Mouse (Mus musculus) mouse embryonic stem cell (cell line): Measurements from ENCODE around the gene Ramp2.

ENCODE experiments used
- in situ Hi-C, 2 experiments: fragments of 300-500 bp; cut with MboI; formaldehyde crosslinking; loops; 1 replicate in 1 of 2; 3 replicates in 1 of 2; pipeline ENCODE4 v1.14.3; 2019 to 2020; ENCODE audit warnings: low sequenced_read_pairs in 2 of 2, low pct_unique_long_range_greater_than_20kb in 1 of 2, mixed read lengths in 1 of 2; ENCODE audit not compliant: unreplicated experiment in 1 of 2

Gene Ramp2

DNA sequence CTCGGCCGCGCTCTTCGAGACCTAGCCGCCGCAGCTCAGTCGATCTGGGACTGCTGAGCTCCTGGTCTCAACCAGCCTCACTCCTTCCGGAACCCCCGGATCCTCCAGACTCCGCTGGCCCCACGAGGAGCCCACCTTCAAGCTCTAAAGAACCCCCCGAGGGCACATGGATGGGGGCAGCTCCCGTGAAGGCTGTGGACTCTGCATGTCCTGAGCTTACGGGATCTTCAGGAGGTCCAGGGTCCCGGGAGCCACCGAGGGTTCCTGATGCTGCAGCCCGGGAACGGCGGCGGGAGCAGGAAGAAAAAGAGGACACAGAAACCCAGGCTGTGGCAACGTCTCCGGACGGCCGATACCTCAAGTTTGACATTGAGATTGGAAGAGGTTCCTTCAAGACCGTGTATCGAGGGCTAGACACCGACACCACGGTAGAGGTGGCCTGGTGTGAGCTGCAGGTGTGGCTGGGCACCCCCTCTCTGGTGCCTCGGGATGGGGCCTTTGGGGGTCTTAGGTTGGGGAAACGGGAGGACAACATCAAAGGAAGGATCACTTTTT is 15.1 kb downstream of the Ramp2 start:
- in situ Hi-C loops: no loop called here

DNA sequence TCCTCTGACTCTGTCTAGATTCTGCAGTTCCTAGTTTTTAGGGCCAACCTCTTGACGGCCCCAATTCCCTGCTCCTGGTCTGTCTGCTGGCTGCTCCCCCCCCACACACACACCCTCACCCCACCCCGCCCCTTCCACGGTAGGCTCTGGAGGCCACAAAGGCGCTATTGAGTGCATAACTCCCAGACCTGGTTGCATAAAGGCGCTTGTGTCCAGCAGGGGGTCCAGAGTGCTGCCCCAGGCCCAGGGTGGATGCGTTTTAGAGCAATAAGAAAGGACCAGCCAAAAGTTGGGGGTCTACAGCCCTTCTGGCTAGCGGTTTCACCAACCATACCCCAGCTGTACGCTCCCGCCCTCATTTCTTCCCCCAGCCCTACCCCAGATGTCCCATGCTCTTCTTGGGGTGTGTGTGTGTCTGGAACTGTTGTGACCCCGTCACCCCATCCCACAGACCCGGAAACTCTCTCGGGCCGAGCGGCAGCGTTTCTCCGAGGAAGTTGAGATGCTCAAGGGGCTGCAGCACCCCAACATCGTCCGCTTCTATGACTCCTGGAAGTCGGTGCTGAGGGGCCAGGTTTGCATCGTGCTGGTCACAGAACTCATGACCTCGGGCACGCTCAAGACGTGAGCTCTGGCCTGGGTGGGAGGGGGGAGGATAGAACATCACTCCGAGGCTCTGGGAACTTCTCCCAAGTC is 16.6 kb downstream of the Ramp2 start:
- in situ Hi-C loops: no loop called here

DNA sequence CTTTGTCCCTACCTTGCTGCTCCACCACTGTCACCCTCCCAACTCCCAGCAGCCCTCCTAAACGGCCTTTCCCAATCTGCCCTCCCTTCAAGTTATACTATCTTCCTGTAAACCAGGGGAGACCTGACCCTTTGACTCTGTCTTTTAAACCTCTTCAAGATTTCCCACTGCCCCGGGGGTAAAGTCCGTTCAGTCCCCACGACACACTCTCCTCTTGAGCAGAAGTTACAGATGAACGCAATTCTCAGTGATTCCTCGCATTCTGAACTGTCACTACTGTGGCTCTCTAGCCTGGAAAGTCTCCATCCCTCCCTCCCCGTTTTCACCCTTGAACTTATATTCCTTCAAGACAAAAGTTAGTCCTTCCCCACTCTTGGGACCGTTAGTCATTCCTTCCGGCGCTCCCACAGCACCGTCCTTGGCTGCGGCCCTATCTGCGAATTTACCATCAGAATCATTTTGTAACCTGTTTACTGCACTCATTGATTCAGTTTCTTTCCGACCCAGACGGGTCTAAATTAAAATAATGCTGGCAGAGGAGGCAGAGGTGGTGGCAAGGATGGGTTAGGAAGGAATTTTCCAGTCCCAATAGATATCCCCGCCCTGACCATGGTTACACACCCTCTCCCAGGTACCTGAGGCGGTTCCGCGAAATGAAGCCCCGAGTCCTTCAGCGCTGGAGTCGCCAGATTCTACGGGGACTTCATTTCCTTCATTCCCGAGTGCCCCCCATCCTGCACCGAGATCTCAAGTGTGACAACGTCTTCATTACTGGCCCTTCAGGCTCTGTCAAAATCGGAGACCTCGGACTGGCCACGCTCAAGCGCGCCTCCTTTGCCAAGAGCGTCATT is 17.5 kb downstream of the Ramp2 start:
- in situ Hi-C loops: no loop called here

DNA sequence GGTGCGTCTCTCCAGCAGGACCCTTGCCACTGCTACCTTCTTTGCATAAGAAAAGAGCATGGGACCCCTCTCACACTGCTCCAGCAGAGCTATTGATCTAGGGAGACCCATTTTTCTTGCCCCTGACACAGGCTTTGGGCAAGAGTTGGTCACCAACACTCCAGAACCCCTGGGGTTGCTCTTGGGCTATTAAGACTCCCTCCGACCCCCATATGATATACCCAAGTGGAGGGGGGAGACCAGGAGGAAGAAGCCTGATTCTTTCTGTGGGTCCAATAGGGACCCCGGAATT is 18.1 kb downstream of the Ramp2 start:
- in situ Hi-C loops: no loop called here

DNA sequence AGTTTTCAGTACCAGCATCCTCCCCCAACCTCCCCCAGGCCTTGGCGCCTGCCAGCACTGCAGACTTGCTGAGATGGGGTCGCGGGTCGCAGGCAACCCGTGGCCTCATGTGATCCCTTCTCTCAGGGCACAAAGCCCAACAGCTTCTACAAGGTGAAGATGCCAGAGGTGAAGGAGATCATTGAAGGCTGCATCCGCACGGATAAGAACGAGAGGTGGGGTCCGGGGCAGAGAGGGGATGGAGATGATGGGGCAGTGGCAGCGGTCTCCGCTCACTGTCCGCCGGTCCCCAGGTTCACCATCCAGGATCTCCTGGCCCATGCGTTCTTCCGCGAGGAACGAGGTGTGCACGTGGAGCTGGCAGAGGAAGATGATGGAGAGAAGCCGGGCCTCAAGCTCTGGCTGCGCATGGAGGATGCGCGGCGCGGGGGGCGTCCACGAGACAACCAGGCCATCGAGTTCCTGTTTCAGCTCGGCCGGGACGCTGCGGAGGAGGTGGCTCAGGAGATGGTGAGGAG is 19.2 kb downstream of the Ramp2 start:
- in situ Hi-C loops: no loop called here

- in situ Hi-C loops: no loop called here
These were observed 20.1 kb downstream of the Ramp2 start for GRCm38 (mm10) chr11:101265906-101266305.

- in situ Hi-C loops: no loop called here
These were observed 23.8 kb downstream of the Ramp2 start for GRCm38 (mm10) chr11:101269577-101270116.

GRCm38 (mm10) chr11:101272446-101272845 is 26.6 kb downstream of the Ramp2 start:
- in situ Hi-C loops: no loop called here

GRCm38 (mm10) chr11:101275309-101275708 is 29.5 kb downstream of the Ramp2 start:
- in situ Hi-C loops: no loop called here

DNA sequence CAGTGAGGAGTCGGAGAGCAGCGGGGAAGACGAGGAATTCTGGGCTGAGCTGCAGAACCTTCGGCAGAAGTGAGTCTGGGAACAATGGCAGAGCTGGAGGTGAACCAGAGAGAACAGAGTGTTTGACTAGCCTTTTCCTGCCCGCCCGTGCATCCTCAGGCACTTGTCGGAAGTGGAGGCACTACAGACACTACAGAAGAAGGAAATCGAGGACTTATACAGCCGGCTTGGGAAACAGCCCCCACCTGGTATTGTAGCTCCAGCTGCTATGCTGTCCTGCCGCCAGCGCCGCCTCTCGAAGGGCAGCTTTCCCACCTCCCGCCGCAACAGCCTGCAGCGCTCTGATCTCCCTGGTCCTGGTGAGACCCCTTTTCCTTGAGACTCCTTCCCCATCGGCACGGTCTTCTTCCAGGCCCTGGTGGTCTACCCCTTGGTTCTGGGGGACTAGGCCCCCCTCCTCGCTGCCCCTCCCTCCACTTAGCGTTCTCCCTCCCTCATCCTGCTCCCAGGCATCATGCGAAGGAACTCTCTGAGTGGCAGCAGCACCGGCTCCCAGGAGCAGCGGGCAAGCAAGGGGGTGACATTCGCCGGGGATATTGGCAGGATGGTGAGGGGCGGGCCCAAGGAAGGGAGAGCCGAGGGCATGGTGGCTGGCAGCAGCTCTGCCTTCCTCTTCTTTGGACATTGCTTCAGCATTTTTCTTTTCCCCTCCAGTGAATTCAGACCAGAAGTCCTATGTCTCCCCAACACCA is 30.7 kb downstream of the Ramp2 start:
- in situ Hi-C loops: no loop called here

- in situ Hi-C loops: no loop called here
These were observed 31.8 kb downstream of the Ramp2 start for GRCm38 (mm10) chr11:101277381-101278222.

GRCm38 (mm10) chr11:101278223-101279192 is 32.7 kb downstream of the Ramp2 start, which contains the start of the genes Cntd1 and Coa3:
Gene Cntd1, plus strand, starts transcription at chr11:101279012.
Gene Coa3, minus strand, starts transcription at chr11:101279114.
- in situ Hi-C loops: no loop called here

DNA sequence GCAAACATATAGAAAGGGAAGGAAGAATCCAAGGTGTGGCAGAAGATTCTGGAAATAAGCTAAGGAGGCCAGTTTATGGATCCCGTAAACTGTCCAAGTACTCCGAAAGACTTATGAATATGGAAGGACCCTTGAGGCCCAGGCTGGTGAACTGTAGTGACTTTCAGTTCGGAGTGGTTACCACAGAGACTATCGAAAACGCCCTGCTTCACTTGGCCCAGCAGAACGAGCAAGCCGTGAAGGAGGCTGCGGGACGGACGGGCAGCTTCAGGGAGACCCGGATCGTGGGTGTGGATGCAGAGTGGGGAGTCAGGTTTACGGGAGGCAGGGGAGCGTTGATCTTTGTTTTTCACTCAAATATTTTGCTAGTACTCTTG is 33.4 kb downstream of the Ramp2 start:
- in situ Hi-C loops: no loop called here

GRCm38 (mm10) chr11:101280837-101281236 is 35.0 kb downstream of the Ramp2 start:
- in situ Hi-C loops: no loop called here

DNA sequence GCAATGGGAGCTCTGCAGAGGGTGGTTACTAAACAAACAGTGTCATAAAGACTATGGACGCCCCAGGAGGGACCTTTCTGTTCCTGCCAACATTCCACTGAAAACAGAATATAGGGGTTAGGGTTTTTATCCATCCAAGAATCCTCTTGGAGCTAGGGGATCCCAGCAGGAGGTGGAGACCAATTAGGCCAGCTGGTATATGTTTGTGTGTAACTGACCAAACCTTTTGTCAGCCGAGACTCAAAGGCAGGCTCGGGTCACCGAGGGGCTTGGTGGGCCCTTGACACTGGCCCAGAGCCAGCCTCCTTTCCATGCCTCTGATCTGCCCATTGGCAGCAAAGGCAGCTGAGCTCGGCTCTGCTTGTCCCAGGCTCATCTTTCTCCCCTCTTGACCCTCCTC is 37.1 kb downstream of the Ramp2 start:
- in situ Hi-C loops: no loop called here

DNA sequence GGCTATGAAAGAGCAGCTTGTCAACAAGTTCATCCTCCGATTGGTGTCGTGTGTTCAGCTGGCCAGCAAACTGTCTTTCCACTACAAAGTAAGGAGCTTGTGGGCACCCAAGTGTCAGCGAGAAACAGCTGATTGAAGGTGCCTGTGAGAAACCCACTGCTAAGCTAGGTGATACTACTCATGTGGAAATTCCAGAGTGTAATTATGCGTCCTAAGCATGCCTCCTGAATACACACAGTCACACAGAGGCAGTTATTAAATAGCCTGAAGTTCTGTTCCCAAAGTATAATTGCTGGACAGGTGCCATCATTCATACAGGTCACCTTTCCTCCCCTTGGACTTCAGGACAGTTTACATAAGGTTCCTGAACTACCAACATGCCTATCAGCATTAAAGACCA is 38.0 kb downstream of the Ramp2 start:
- in situ Hi-C loops: no loop called here

DNA sequence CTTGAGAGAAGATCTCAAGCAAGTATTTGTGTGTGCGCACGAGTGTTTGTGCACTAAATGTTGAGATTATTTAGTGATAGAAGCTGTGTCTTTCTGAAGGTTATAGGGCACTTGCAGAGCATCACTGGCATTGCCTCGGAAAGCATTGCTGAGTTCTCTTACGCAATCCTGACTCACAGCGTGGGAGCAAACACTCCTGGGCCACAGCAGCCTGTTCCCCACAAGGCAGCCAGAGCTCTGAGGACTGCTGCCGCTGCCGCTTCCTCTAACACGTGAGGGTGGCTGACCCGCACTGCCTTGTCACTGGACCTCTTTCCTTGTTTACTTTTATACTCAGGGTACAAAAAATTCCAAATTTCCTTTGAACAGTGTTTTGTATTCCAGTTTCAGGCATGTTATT is 41.5 kb downstream of the Ramp2 start:
- in situ Hi-C loops: no loop called here
